Mouse (Mus musculus): ENCODE measurements at regions not wholly inside any gene's neighbourhood (a gene's known extent, or its start where the extent isn't known, plus 50 kb on each side); places are given as distances from the start of the nearest gene placed in this dataset.

DNA sequence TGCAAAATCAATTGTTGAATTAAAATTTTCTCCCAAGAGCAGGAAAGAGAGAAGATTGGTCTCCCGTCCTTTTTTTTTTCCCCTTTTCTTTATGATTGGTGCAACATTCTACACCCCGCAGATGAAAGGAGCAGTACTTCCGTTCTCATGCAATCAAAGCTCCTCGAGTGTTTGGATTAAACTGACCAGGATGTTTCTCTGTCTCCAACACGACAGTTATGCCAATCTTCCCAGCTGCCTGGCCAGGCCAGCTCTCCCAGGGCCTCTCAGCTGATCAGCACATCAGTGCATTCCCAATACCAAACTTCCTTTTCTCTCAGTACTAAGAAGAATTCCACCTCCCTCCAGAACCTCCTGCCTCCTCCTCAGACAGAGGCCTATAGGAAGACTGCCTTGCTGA is 52.7 kb upstream of the Pde5a start:
- peak; percentile 28 for DNase-seq (ENCODE audit: low read depth, low spot score)

DNA sequence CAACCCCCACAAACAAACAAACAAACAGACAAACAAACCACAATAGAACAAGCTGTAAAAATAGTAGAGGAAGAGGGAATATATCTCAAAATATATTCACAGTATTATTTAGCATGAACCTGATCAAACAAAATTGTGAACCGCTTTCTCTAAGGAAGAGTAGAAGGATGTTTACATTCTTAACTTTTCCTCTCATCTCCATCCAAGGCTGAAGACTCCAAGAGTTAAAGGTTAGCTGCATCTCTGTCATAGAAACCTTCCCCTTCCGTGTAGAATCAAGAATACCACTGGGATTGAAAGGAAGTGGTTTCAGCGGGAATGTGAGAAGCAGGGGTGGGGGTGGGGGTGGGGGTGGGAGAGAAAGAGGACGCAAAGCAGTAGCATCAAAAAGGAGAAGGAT is 51.9 kb upstream of the Pde5a start:
- DNase-seq (ENCODE audit: low read depth, low spot score), result no peak
